Mouse (Mus musculus) frontal cortex, postnatal 10 days (tissue): Measurements from ENCODE around the gene Agbl1.
"Not testable (repeated sequence)": the region's sequence is repeated elsewhere in the genome, so short reads cannot be mapped to it uniquely, and the experiment has no call there.

ENCODE experiments used
- DNase-seq, 2 experiments: peaks; one replicate each; pipeline ENCODE4 v3.0.0; 2022; ENCODE audit warnings: low spot score in 2 of 2, mixed read lengths in 1 of 2

Agbl1 gene

GRCm38 (mm10) chr7:76229311-76229937 lies at the start of gene Agbl1:
Gene Agbl1, plus strand, starts transcription at chr7:76229887.
- DNase-seq = no peak

- peak; percentile 20 to 41 for DNase-seq
Measured at GRCm38 (mm10) chr7:76185005-76185658, 44.6 kb upstream of the Agbl1 start.

GRCm38 (mm10) chr7:76185681-76186121 lies 44.0 kb upstream of the Agbl1 start:
- peak in 1 of 2 experiments; percentile 16 for DNase-seq

- no peak for DNase-seq
Measured at GRCm38 (mm10) chr7:76218546-76218945, 11.1 kb upstream of the Agbl1 start.

DNA sequence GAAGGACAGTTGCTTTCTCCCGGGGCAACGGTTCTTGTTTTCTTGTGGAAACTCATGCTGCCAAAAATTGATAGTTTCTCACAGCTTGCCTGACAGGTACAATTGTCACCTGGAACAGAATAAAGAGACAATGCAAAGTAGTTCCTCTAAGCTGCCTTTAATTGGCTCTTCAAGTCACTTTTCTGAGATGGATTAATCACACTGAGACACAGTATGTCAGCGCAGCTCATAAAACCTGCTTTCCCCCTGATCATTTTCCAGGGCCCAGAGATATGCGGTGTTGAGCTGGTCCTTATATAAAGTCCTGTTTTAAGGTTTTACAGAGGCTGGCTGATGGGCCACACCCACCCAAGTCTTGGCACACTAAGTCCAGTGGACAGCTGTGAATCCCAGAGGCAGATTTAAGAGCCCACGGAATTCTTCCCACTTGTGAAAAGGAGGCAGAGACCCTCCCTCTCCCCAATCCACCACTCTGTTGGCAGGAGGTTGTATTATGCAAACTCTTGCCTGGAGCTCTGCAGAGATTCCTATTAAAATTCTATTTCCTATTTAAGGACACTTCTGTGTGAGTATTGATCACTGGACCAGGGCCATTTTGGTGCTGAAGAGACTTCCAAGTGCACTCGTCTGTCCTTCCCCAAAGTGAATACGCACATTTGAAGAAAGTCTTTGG lies 9.8 kb upstream of the Agbl1 start:
- DNase-seq = no peak

GRCm38 (mm10) chr7:76222691-76223090 lies 7.0 kb upstream of the Agbl1 start:
- DNase-seq = no peak

GRCm38 (mm10) chr7:76228881-76229280 lies 806 bp upstream of the Agbl1 start:
- DNase-seq = no peak

DNA sequence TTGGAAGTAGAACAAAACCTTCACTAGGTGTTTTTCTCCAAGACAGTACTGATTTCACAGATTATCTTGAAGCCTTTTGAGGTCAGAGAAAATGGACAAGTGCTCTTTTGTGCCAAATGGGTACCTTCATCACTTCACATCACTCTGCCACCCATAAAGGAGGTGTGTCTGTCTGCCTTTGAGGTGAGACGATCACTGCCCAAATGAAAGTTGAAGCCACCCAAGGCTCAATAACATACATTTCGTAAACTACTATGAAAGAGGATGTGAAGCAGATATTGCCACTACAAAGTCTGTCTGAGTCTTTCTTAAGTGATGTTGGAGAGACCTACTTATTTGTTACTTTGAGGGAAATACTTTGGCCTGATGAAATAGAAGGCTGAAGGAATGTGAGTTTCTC lies 4.6 kb downstream of the Agbl1 start:
- DNase-seq = no peak

DNA sequence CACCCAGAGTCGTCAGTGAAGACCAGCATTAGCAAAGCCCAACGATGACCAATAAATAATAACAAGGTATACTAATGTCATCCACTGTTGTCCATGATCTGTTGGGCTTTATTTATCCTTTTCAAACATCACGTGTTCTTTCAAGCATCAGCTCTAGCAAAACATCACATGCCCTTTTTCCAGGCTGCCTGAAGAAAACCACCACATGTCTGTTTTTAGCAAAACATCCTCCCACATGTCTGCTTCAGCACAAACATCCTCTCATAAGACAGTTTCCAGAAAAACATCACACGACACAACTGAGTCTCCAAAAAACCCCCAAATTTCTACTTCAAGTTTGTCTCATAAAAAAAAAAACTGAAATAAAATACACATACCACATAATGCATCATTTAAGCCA lies 7.8 kb downstream of the Agbl1 start:
- no peak for DNase-seq

DNA sequence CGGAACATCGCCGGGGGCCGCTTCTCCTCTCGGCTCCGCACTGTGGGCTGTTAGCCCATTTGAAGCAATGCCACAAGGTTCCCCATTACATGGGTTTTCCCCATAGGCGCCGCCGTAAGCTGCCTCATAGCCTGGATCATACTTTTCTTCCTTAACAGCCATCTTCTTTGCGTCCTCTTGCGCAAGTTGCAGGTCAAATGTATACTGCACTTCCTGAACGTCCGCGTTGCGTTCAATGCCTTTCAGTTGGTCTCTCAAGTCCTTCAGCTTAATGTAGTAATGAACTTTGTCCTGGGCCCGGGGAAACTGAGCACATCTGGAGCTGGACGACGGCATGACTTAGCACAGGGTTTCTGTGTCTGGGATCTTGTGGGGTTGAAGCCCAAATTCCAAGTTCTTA lies 15.2 kb downstream of the Agbl1 start:
- DNase-seq = not testable (repeated sequence)

DNA sequence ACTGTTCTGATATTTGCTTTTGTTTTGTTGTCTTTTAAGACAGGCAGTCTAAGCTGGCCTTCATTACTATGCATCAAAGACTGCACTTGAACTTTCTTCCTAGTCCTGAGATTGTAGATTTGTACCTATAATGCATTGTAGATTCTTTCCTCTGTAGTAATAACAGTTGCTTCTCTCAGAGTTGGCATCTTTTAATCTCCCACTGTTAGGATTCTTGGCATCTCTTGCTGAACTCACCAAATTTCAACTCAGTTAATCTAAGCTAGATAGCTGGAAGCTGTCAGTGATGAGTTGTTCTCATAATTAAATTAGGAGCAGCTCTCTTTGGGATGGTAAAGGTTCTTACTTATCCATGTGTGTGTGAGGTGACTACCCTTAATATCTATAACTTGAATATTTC lies 45.4 kb downstream of the Agbl1 start:
- DNase-seq = no peak

DNA sequence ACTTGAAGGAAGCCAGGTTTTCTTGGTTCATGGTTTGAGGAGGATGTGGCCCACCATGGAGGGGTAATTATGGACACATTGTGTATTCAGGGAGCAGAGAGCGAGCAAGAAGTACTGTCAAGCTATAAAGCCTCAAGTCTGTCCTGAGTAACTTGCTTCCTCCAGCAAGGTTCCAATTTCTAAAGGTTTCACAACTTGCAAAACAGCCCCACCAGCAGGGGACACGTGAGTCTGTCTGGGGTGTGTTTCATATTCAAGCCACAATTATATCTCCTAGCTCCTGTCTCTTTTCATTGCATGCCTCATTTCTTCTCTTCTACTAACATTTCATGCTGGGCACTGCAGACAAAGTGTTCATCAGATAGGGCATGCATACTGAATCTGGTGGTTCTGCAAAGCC lies 53.1 kb downstream of the Agbl1 start:
- DNase-seq = no peak

DNA sequence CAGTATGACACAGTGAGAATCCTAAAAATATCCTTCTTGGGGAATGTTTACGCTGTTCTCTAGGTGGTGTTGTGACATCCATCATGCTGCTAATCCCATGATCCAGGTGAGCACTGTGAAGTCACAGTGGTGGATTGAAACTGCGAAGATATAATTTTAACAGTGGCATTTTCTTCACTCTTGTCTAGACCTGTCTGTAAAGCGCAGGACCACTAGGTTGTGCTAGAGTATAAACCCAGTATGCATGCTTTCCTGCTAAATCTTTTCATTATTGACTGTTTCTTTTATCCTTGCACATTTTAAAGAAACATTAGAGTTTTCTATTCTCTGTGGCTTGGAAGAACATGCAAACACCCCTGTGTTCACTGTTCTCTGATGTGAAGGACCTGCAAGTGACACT lies 57.8 kb downstream of the Agbl1 start:
- DNase-seq = no peak

DNA sequence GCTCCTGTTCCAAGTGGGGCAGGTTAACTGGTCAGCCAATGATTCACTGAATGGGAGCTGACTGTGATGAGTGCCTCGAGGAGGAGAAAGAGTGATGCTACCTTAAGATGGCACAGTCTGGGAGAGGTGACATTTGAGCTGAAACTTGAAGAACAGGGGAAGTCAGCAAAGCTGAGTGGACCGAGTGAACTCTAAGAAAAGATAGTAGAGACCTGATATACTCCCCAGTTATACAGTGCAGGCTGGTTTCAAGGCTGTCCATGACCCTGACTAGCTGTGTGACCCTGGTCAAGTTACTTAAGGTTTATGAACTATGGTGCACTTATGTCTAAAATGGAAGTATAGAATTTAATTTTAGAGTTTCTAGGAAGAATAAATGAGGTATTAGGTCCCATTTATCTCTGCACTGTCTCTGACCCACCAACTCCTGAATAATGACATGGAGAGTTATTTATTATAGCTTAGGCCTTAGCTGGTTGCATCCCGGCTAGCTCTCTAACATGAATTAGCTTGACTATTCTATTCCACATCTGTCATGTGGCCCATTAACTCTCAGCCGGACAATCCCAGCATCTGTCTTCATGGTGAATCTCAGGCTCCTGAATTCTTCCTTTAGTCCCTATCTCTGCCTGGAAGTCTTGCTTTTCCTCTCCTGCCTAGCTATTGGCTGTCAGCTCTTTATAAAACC lies 92.3 kb downstream of the Agbl1 start:
- DNase-seq = no peak

DNA sequence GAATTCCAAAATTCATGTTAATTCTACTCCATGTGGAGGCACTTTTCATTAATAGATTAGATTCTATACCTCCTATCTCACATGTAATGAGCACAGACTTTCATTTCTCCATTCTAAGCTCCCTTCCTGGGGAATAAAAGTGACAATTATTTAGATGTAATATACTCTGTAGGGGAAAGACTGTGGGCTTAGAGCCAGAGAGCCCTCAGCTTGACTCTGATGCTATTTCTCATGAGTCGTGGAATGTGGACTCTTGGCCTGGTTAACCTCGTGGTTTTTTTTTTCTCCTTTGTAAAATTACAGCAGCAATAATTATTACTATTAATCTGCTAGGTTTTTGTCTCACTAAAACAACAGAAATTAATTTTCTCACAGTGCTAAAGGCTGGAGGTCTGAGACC lies 96.4 kb downstream of the Agbl1 start:
- no peak for DNase-seq

DNA sequence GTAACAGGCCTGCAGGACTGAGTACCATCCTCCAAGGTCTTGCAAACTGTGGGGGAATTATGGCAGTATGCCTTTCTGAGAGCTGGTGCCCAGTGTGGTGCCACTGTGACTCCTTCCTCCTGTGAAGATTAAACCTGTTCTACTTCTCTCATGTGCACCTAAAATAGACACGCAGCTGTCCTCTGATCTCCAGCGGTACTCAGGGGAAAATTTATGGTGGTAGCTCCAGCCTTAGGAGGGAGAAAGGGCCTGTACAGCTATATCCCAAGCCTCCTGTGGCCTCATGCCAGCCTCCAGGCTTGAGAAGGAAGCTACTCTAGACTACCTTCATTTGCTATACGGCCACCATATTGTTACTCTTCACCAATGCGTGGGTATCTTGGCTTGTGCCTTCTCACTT lies 109.6 kb downstream of the Agbl1 start:
- DNase-seq = no peak

DNA sequence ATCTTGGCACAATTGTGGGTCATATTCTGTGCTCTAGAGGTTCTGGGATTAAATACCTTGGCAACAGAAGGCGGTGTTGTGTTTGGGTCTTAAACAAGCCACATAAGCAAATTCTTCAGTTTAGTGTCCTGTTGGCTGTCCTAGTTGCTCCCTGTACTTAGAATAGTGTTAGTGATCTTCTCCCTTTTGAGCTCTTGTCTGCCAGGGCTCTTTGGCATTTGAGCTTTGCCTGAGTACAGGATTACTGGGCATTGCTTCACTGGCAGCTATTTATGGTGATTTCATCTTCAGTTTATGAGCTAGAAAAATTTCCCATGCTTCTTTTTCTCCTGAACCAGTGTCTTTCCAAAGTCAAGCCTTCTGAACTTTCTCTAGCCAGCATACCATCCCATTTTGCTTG lies 111.9 kb downstream of the Agbl1 start:
- no peak for DNase-seq

DNA sequence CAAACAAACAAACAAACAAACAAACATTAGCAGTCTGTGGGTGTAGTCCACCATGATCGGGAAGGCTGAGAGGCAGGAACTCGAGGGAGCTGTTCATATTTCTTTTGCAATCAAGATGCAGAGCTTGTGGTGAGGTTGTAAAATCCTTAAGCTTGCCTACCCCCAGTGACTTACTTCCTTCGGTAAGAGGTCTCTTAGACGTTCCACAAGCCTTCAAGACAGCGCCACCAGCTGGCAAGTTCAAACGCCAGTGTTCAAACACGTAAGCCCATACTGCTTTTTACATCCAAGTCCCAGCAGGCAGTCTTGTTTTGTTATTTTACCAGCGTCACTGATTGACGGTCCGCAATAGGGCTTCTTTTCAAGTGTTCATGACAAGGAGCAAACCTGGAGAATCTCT lies 123.8 kb downstream of the Agbl1 start:
- DNase-seq = no peak

DNA sequence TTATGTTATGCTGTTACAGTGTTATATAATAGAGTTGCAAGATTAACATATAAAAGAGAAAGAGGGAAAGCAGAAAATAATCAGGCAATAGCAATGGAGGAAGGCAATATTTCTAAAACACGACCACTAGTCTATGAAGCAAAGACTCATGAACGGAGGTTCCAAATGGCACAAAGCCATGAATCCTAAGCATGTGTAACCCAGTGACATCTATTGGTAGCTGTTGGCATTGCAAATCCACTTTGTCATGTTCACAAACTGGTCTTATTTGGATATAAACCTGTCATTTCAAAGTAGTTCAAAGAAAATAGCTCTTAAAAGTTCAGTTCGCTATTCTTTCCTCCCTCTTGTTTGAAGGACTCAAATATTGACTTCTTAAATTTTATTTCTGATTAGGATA lies 124.8 kb downstream of the Agbl1 start:
- peak in 1 of 2 experiments; percentile 15 for DNase-seq

DNA sequence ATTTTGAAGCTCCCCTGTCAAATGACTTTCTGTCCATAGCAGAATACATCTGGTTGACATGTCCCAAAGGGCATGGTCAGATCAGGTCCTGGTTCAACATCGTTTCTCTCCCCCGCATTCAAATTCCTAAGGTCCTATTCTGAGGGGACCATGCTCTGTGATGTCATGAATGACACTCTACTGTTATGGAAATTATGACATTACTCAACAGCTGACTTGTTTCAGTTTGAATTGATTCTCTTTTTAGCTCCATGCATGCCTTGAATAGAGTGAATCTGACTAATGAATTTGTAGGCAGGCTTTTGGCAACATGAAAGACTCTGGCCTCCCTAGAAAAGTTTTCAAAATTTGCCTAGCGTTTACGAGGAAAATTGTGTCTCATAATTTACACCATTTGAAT lies 141.6 kb downstream of the Agbl1 start:
- no peak for DNase-seq

DNA sequence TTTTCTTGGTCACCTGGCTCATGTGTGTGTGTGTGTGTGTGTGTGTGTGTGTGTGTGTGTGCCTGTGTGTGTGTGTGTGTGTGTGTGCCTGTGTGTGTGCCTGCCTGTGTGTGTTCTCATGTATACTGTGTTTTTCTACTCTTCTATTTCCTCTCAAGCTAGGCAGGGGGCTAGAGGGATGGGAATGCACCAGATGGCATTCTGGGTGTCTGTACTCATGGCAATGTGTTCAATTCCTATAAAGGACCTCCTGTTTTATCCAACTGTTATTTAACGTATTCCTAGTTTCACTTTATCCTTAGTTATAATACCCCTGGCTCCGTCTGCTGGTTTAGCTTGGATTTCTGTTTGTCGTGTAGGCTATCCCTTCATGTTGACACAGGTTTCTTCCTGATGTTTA lies 149.8 kb downstream of the Agbl1 start:
- DNase-seq = no peak

DNA sequence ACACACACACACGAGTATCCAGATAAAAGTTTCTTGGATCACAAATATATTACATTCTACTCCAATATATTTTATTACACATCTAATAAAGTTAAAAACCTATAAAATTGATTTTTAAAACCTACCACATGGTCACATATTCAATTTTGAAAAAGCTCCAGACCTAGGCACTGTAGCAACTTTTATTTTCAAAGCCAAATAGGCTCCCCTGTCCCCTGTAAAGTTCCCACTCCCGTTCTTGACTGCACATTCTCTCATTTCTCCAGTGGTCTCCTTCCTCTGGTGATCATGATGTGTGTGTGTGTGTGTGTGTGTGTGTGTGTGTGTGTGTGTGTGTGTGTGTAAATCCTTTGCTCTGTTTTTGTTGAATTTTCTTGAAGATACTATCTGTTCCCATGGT lies 152.3 kb downstream of the Agbl1 start:
- no peak for DNase-seq

GRCm38 (mm10) chr7:76389240-76389639 lies 159.6 kb downstream of the Agbl1 start:
- DNase-seq = no peak
